Mouse (Mus musculus) E14TG2a.4 (cell line): ENCODE measurements around the gene Azgp1.
"Not testable (repeated sequence)": the region's sequence is repeated elsewhere in the genome, so short reads cannot be mapped to it uniquely, and the experiment has no call there.

Experiments used
- H3K27me3 ChIP-seq: 2 replicates; pipeline ENCODE4 v1.6.1; 2014; ENCODE audit warnings: low read length, control low read depth; ENCODE audit not compliant: insufficient read depth
- H3K36me3 ChIP-seq: 2 replicates; pipeline ENCODE4 v1.6.1; 2014; ENCODE audit warnings: low read length, control low read depth; ENCODE audit not compliant: insufficient read depth
- H3K4me1 ChIP-seq: replicated peaks from 2 replicates; pipeline ENCODE4 v1.6.1; 2014; ENCODE audit warnings: low read depth, low read length, control low read depth
- H3K4me3 ChIP-seq: replicated peaks from 2 replicates; pipeline ENCODE4 v1.5.1; 2014; ENCODE audit warnings: mild to moderate bottlenecking, low read length
- H3K9me3 ChIP-seq: 2 replicates; pipeline ENCODE4 v1.6.1; 2014; ENCODE audit warnings: low read length, control low read depth
- CTCF ChIP-seq: conservative IDR thresholded peaks from 2 replicates; pipeline ENCODE4 v1.5.1; 2014; ENCODE audit warnings: low read length
- NANOG ChIP-seq: IDR thresholded peaks from 2 replicates; pipeline ENCODE4 v1.6.1; 2014; ENCODE audit warnings: borderline replicate concordance, low read length, mixed read lengths
- POU5F1 ChIP-seq: IDR thresholded peaks from 2 replicates; pipeline ENCODE4 v1.6.1; 2014; ENCODE audit warnings: low read length, borderline replicate concordance

Gene Azgp1

DNA sequence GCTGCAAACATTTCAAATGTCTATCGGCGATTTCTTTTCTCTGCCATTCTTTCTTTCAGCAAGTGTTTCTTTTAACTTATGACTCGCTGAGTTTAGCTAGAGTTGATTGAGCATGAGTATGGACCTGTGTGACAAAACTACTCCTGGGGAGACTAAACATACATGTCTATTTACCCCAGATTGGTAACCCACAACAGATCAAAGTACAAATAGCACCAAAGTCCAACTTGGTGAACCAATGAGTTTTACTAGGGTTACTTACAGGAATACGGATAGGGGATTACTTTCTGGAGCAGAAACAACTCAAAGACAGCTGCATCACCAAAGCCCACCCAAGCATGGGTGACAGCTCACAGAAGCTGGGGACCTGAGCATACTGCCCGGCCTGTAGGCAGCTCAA, 28.1 kb downstream of the Azgp1 start:
- TF ChIP-seq CTCF (no peak), POU5F1 (no peak), NANOG (no peak)
- Histone ChIP-seq H3K4me3 (no peak overlapping the region), H3K9me3 (peaks cover 84% of the 10 kb centered on the region), H3K4me1 (no peaks in the 10 kb centered on the region), H3K36me3 (no peaks in the 10 kb centered on the region), H3K27me3 (no peaks in the 10 kb centered on the region)

DNA sequence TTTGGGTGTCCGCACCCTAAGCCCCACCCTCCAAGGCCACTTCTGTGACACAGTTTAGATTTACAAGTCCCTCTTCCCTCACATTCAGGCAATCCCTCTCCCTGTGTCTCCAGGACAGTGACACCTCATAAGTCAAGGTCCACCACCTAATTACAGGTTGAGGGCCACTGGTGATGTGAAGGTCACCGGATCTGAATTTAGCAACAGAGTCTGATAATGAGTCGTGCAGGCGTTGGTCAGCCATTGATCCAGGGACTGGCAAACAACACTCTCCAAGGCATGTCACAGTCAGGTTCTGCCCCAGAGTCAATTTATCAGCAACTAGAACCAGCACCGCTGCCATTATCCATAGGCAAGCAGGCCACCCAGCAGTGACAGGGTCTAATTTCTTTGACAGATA, 31.1 kb downstream of the Azgp1 start:
- peaks cover 59% of the 10 kb centered on the region for H3K9me3 ChIP-seq
- no peak overlapping the region for H3K4me3 ChIP-seq
- H3K36me3 ChIP-seq = no peaks in the 10 kb centered on the region
- no peaks in the 10 kb centered on the region for H3K4me1 ChIP-seq
- no peak for TF ChIP-seq POU5F1
- no peak for TF ChIP-seq CTCF
- H3K27me3 ChIP-seq = no peaks in the 10 kb centered on the region

DNA sequence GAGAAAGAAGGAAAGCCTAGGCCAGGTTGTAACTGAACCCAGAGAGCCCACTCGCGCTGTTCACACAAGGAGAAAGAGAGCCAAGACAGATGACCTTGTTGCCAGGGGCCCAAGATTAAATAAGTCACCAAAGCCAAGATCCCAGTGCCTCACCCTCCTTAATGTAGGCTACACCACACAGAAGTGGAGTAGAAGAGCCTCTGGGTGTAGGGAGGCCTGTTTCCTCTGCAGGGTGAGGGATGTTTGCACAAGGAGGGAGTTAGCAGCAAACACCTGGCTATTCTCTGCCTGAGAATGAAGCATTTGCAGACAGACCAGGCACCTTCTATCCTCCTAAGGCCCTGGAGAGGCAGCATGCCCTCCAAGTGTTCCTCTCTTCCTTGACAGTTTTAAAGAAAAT, 35.2 kb downstream of the Azgp1 start:
- TF ChIP-seq NANOG (no peak), CTCF (no peak), POU5F1 (no peak)
- Histone ChIP-seq H3K9me3 (peaks cover 29% of the 10 kb centered on the region), H3K27me3 (no peaks in the 10 kb centered on the region), H3K4me1 (no peaks in the 10 kb centered on the region), H3K36me3 (no peaks in the 10 kb centered on the region), H3K4me3 (no peak overlapping the region)

DNA sequence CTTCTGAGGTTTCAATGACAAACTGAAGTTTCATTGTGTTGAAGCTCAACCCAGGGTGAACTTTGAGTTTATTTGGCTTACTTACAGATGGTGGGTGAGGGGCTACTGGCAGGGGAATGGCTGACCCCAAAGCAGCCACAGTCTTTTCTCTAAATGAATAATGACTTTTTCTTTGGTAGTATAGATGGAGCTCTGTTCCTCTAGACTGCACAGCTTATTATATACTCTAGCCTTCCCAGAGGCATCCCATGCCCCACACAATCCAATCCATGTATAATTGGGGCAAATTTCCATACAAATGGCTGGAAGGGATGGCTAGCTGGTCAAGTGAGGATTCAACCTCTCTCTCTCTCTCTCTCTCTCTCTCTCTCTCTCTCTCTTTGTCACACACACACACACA, 35.7 kb downstream of the Azgp1 start:
- Histone ChIP-seq H3K9me3 (peaks cover 24% of the 10 kb centered on the region), H3K4me3 (no peak overlapping the region), H3K4me1 (no peaks in the 10 kb centered on the region), H3K27me3 (no peaks in the 10 kb centered on the region), H3K36me3 (no peaks in the 10 kb centered on the region)
- no peak for TF ChIP-seq POU5F1
- no peak for TF ChIP-seq NANOG

DNA sequence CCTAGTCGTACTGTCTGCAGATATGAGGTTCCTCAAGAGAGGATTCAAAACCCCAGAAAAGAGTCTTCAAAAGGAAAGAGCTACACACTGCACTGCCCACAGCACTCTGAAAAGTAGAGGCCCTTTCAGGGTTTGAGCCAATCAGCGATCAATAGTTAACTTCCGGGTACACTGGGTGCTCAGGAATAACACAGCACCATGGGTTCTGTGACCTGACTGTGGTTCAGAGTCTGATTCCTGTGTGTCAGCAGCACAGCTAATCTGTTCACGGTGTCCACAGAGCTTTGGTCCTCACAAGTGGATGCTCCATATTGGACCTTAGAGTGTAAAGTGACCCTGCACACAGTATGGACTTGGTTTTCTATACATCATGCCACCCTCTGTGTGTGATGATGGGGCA, 38.3 kb downstream of the Azgp1 start:
- not testable (repeated sequence) for H3K4me1 ChIP-seq, H3K36me3 ChIP-seq, H3K9me3 ChIP-seq, H3K27me3 ChIP-seq, H3K4me3 ChIP-seq

DNA sequence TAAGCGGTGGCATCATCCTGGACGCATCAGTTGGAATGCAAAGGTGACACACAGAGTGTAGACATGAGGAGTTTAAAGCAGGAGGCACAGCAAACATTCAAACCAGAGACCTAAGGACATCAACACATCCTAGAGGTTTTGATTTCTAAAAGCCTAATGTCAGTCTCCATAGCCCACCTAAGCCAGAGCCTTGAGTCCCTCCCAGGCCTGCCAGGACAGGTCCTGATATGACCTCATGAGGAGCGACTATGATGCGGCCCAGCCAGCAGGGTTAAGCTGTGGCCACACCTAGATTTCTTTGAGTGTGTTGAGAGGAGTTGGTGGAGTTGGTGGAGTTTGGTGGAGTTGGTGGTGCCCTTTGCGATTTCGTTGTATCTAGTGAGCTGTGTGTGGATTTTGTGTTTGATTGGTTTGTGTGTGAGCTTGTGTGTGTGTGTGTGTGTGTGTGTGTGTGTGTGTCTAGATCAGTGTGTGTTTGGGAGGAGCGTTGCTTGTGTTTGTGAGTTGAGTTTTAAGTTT, 39.7 kb downstream of the Azgp1 start, which contains the start of the genes Smok3a and Smok3b:
TSS of gene Smok3a (plus strand) at position 301 of the 519 bp plus-strand sequence.
TSS of gene Smok3b (plus strand) at position 469 of the 519 bp plus-strand sequence.
- not testable (repeated sequence) for H3K27me3 ChIP-seq, H3K9me3 ChIP-seq, H3K4me3 ChIP-seq, H3K36me3 ChIP-seq, H3K4me1 ChIP-seq
